Mouse (Mus musculus) layer of hippocampus, adult 8-10 months (tissue): Measurements from ENCODE around the gene Nat8l. TPM values are rescaled to one million over a fixed set of nuclear protein-coding genes. Genes with fewer than 3 reads are reported as not detected.
A peak's percentile ranks its signal among the peaks of the same experiment; 100 is the strongest.
"Not testable (repeated sequence)": the region's sequence is repeated elsewhere in the genome, so short reads cannot be mapped to it uniquely, and the experiment has no call there.

Experiments
- DNase-seq, 2 experiments: peaks; one replicate each; pipeline ENCODE4 v3.0.0; 2022; ENCODE audit warnings: low spot score in 2 of 2
- total RNA-seq, 4 experiments: library from RNA; stranded (reverse); gene quantifications; 2 replicates each; pipeline ENCODE4 v1.2.4; 2022

The Nat8l gene
- total RNA-seq = 100 to 1,000 TPM; 140 to 156 (median 148) TPM

GRCm38 (mm10) chr5:33995843-33996693, at the start of gene Nat8l:
Nat8l (plus strand) TSS chr5:33995984.
- peak; percentile 84 to 85 for DNase-seq

GRCm38 (mm10) chr5:33947035-33947434, 48.7 kb upstream of the Nat8l start:
- DNase-seq = not testable (repeated sequence)

- no peak for DNase-seq
Measured at GRCm38 (mm10) chr5:33948314-33948713, 47.5 kb upstream of the Nat8l start.

- DNase-seq = no peak
Measured at GRCm38 (mm10) chr5:33953471-33954185, 42.2 kb upstream of the Nat8l start.

- peak; percentile 79 to 87 for DNase-seq
Measured at GRCm38 (mm10) chr5:33954354-33954753, 41.4 kb upstream of the Nat8l start.

GRCm38 (mm10) chr5:33955868-33956267, 39.9 kb upstream of the Nat8l start:
- no peak for DNase-seq

GRCm38 (mm10) chr5:33959382-33959781, 36.4 kb upstream of the Nat8l start:
- no peak for DNase-seq

- no peak for DNase-seq
Measured at GRCm38 (mm10) chr5:33974736-33975135, 21.0 kb upstream of the Nat8l start.

GRCm38 (mm10) chr5:33976267-33976666, 19.5 kb upstream of the Nat8l start:
- no peak for DNase-seq

GRCm38 (mm10) chr5:33982731-33983259, 13.0 kb upstream of the Nat8l start:
- DNase-seq = no peak

- peak; percentile 78 to 88 for DNase-seq
Measured at GRCm38 (mm10) chr5:33983309-33984121, 12.3 kb upstream of the Nat8l start, which contains the start of gene Gm1673. Gm1673 (plus strand) TSS chr5:33983433.

GRCm38 (mm10) chr5:33994671-33995625, 836 bp upstream of the Nat8l start:
- DNase-seq = peak; percentile 51 to 60

- no peak for DNase-seq
Measured at GRCm38 (mm10) chr5:33996694-33997045, 886 bp downstream of the Nat8l start.

GRCm38 (mm10) chr5:33997051-33997741, 1.4 kb downstream of the Nat8l start:
- peak; percentile 49 to 55 for DNase-seq

- no peak for DNase-seq
Measured at GRCm38 (mm10) chr5:33997829-33998504, 2.2 kb downstream of the Nat8l start.

- DNase-seq = no peak
Measured at GRCm38 (mm10) chr5:33998505-33998877, 2.7 kb downstream of the Nat8l start.

GRCm38 (mm10) chr5:33999466-34000090, 3.8 kb downstream of the Nat8l start:
- DNase-seq = no peak

GRCm38 (mm10) chr5:34000809-34001208, 5.0 kb downstream of the Nat8l start:
- DNase-seq = no peak

GRCm38 (mm10) chr5:34001401-34001800, 5.6 kb downstream of the Nat8l start:
- DNase-seq = no peak
